Mouse (Mus musculus) ES-Bruce4 (cell line): ENCODE measurements around the gene Eef1akmt1. TPM values are rescaled to one million over a fixed set of nuclear protein-coding genes. Genes with fewer than 3 reads are reported as not detected.

Experiments
- H3K27ac ChIP-seq: 2 replicates; pipeline ENCODE4 v1.5.1; 2012; ENCODE audit warnings: low read length, inconsistent platforms; ENCODE audit not compliant: insufficient read depth
- H3K27me3 ChIP-seq: 2 replicates; pipeline ENCODE4 v1.6.1; 2012; ENCODE audit warnings: mild to moderate bottlenecking, low read length, inconsistent platforms; ENCODE audit not compliant: control insufficient read depth, poor library complexity, insufficient read depth, severe bottlenecking
- H3K36me3 ChIP-seq: 2 replicates; pipeline ENCODE4 v1.6.1; 2012; ENCODE audit warnings: inconsistent platforms, mild to moderate bottlenecking, low read length, moderate library complexity; ENCODE audit not compliant: control insufficient read depth, poor library complexity, insufficient read depth, severe bottlenecking
- H3K4me1 ChIP-seq: one replicate; pipeline ENCODE4 v1.8.1; 2011; ENCODE audit warnings: low read length; ENCODE audit not compliant: control insufficient read depth, insufficient read depth
- H3K4me3 ChIP-seq: 2 replicates; pipeline ENCODE4 v1.5.1; 2011; ENCODE audit warnings: low read depth, mild to moderate bottlenecking, low read length
- H3K9ac ChIP-seq: 2 replicates; pipeline ENCODE4 v1.6.1; 2012; ENCODE audit warnings: low read depth, mild to moderate bottlenecking, inconsistent platforms; ENCODE audit not compliant: poor library complexity, severe bottlenecking
- H3K9me3 ChIP-seq: replicated peaks from 2 replicates; pipeline ENCODE4 v1.6.1; 2012; ENCODE audit warnings: mild to moderate bottlenecking, low read length, inconsistent platforms; ENCODE audit not compliant: control insufficient read depth, poor library complexity, insufficient read depth, severe bottlenecking
- CTCF ChIP-seq: IDR thresholded peaks from one replicate; pipeline ENCODE4 v1.8.1; 2011; ENCODE audit warnings: low read depth, low read length
- EP300 ChIP-seq: IDR thresholded peaks from 2 replicates; pipeline ENCODE4 v1.6.1; 2011; ENCODE audit warnings: low read depth, low read length; ENCODE audit not compliant: insufficient read depth
- POLR2A ChIP-seq: IDR thresholded peaks from one replicate; pipeline ENCODE4 v1.8.1; 2011; ENCODE audit warnings: low read length; ENCODE audit not compliant: insufficient read depth
- polyA plus RNA-seq: library from polyadenylated mRNA; stranded (reverse); fragments of >200 nt; gene quantifications from 2 replicates; pipeline ENCODE4 v1.2.4, GENCODE M21; 2011; ENCODE audit warnings: low read depth; ENCODE audit not compliant: missing spikeins, insufficient read depth, insufficient read length

The Eef1akmt1 gene
- polyA plus RNA-seq, 1 experiment = 26.4 TPM

DNA sequence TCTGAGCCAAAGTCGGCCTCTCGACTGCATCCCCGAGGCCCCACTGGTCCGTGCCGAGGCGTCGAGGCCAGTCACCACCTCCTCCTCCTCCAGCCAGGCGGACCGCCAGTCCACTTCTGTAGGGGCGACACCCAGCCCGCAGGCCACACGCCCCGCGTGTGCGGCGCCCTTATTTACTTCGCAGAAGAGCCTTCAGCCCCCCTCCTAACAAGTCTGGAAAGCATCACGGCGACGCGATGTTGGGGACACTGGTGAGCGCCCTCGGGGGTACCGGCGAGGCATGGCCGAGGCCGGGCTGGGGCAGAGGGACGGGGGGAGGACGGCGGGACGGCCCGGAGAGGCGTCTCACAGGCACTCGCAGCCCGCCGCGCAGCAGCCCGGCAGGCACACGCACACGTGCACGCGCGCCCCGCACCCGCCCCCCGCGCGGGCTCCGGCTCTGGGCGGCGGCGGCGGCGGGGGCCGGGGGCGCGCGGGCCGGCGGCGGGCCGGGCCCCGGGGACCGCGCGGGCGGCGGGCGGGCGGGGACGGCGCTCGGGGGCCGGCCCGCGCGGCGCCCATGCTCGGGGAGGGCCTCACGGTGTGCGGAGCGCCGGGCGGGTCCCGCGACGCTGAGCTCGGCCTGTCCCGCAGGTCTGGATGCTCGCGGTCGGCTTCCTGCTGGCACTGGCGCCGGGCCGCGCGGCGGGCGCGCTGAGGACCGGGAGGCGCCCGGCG is 46.6 kb downstream of the Eef1akmt1 start, which contains the start of gene Il17d:
Gene Il17d, plus strand, starts transcription at position 107 of the 717 bp plus-strand sequence.
- Histone ChIP-seq H3K27ac (peak within 1 kb of the TSS; percentile 51), H3K4me1 (peaks cover 13% of the 10 kb centered on the region), H3K9me3 (no peaks in the 10 kb centered on the region), H3K36me3 (no peaks in the 10 kb centered on the region; the same call in 1 of the 2 replicates), H3K27me3 (no peaks in the 10 kb centered on the region), H3K4me3 (peak within 1 kb of the TSS; percentile 89), H3K9ac (peak within 1 kb of the TSS; percentile 98)
- no peak for TF ChIP-seq EP300
- TF ChIP-seq POLR2A = no peak
- TF ChIP-seq CTCF = no peak

DNA sequence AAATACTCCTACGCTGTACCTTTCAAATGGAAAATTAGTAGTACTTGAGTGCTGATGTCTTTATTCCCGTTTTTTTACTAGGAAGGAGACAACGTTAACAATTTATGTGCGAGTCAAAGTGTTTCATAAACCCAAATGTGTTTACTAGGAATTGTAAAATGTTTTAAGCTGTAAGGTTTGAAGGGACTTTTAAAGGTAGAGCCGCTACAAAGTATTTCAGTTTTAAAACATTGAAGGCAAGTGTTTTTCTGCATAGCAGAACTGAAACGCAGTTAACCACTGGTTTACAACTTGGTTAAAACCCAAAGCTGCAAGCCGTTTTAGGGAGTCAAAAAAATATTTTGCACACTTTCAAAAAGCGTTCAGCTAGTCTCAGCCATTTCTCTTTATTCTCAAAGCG is 47.6 kb downstream of the Eef1akmt1 start:
- Histone ChIP-seq H3K36me3 (no peaks in the 10 kb centered on the region; the same call in 1 of the 2 replicates), H3K27me3 (no peaks in the 10 kb centered on the region), H3K9ac (peak overlapping the region; percentile 98; the same call in 1 of the 2 replicates), H3K4me3 (no peak overlapping the region), H3K9me3 (no peaks in the 10 kb centered on the region), H3K4me1 (peaks cover 10% of the 10 kb centered on the region), H3K27ac (no peak overlapping the region)
- TF ChIP-seq POLR2A (no peak), EP300 (no peak), CTCF (no peak)

GRCm38 (mm10) chr14:57517001-57517400 is 54.4 kb downstream of the Eef1akmt1 start:
- Histone ChIP-seq H3K36me3 (no peaks in the 10 kb centered on the region; the same call in 1 of the 2 replicates), H3K4me3 (no peak overlapping the region), H3K9me3 (no peaks in the 10 kb centered on the region), H3K27me3 (no peaks in the 10 kb centered on the region), H3K27ac (no peak overlapping the region), H3K4me1 (no peaks in the 10 kb centered on the region), H3K9ac (no peak overlapping the region)
- no peak for TF ChIP-seq POLR2A

- H3K36me3 ChIP-seq = no peaks in the 10 kb centered on the region; the same call in 1 of the 2 replicates
- H3K9ac ChIP-seq = no peak overlapping the region
- no peaks in the 10 kb centered on the region for H3K9me3 ChIP-seq
- TF ChIP-seq EP300 = no peak
- TF ChIP-seq POLR2A = no peak
- TF ChIP-seq CTCF = no peak
- no peak overlapping the region for H3K27ac ChIP-seq
- no peak overlapping the region for H3K4me3 ChIP-seq
- no peaks in the 10 kb centered on the region for H3K4me1 ChIP-seq
- no peaks in the 10 kb centered on the region for H3K27me3 ChIP-seq
Observed at GRCm38 (mm10) chr14:57515156-57515762, 56.2 kb downstream of the Eef1akmt1 start.

GRCm38 (mm10) chr14:57509554-57509953 is 61.9 kb downstream of the Eef1akmt1 start:
- H3K27me3 ChIP-seq = no peaks in the 10 kb centered on the region
- no peaks in the 10 kb centered on the region for H3K9me3 ChIP-seq
- no peak overlapping the region for H3K27ac ChIP-seq
- TF ChIP-seq EP300 = no peak
- no peak for TF ChIP-seq POLR2A
- no peak for TF ChIP-seq CTCF
- no peak overlapping the region for H3K9ac ChIP-seq
- no peak overlapping the region for H3K4me3 ChIP-seq
- H3K36me3 ChIP-seq = no peaks in the 10 kb centered on the region
- H3K4me1 ChIP-seq = no peaks in the 10 kb centered on the region

- no peaks in the 10 kb centered on the region for H3K27me3 ChIP-seq
- no peak overlapping the region for H3K4me3 ChIP-seq
- H3K4me1 ChIP-seq = no peaks in the 10 kb centered on the region
- H3K36me3 ChIP-seq = no peaks in the 10 kb centered on the region
- H3K9me3 ChIP-seq = no peaks in the 10 kb centered on the region
- TF ChIP-seq POLR2A (no peak), CTCF (no peak), EP300 (no peak)
- no peak overlapping the region for H3K27ac ChIP-seq
- H3K9ac ChIP-seq = no peak overlapping the region
Observed at GRCm38 (mm10) chr14:57503729-57504128, 67.7 kb downstream of the Eef1akmt1 start.

Other genes starting within 250 kb of the Eef1akmt1 start
- gene Cryl1, start 173.1 kb downstream of the Eef1akmt1 start, polyA plus RNA-seq = 7.2 and 10.5 TPM in 2 replicates
- 14.2 and 17.4 TPM in 2 replicates for gene Ift88, start 147.6 kb downstream of the Eef1akmt1 start, polyA plus RNA-seq
- 1.4 and 2.1 TPM in 2 replicates for gene Il17d, start 46.8 kb downstream of the Eef1akmt1 start, polyA plus RNA-seq
- gene Xpo4, start 93.8 kb upstream of the Eef1akmt1 start, polyA plus RNA-seq = 64.0 and 64.1 TPM in 2 replicates
- not detected in 2 replicates for gene Gm49361, start 174.5 kb upstream of the Eef1akmt1 start, polyA plus RNA-seq
- 18.4 and 26.1 TPM in 2 replicates for gene Lats2, start 186.8 kb upstream of the Eef1akmt1 start, polyA plus RNA-seq
- gene Sap18, start 226.6 kb upstream of the Eef1akmt1 start, polyA plus RNA-seq = 76.9 and 98.1 TPM in 2 replicates